In the genomic region with DNA sequence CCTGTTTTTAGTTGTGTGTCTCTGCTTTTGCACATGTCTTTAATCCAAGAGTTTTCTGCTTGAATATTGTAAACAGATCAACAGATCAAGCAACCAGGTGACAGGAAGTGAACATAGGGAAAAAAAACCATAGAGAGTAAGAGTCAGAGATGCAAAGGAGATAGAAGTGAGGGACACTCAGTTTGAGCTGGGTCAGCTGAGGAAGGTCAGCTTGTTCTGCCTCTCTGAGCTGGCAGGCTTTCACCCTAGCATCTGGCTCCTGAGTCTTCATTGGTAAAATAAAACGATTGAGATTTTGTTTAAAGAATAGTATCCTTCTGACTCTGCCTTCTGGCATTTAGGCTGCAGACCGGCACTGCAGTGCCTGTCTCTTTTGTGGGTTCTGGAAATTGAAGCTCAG, we compare ENCODE assay signal across 18 mouse cellular contexts. TPM values are rescaled to one million over a fixed set of nuclear protein-coding genes. Genes with fewer than 3 reads are reported as not detected.
DNase-seq lines count a peak whose midpoint lies in the region; TF ChIP-seq lines count a peak whose summit lies in the region.
"Had no signal": no experiment of that assay in that cellular context is flagged by ENCODE, and none has a peak within 500 bp of the region (broad histone marks: within the 10 kb centered on the region; RNA-seq: fewer than 3 reads in every experiment).

No protein-coding gene starts in this region.

- H3K4me3 ChIP-seq in layer of hippocampus, adult 2 months: no peak overlapping the region
- H3K4me3 ChIP-seq: forebrain, embryonic 10.5 days; forebrain, embryonic 13.5 days; gastrocnemius, adult 2 months; hindbrain, embryonic 12.5 days; hindbrain, embryonic 15.5 days had no signal

- no peak for TF ChIP-seq CTCF in layer of hippocampus, adult 2 months (conservative IDR thresholded peaks at IDR 0.05)

- 0 out of 2 replicates have a peak overlapping the region, but pooled peaks have one; percentile 39 for H3K27ac ChIP-seq in layer of hippocampus, adult 2 months
- H3K27ac ChIP-seq: forebrain, embryonic 10.5 days; forebrain, embryonic 13.5 days; gastrocnemius, adult 2 months; hindbrain, embryonic 12.5 days; hindbrain, embryonic 15.5 days had no signal

- peak; percentile 26 to 58 for DNase-seq in adrenal gland, adult (ENCODE audit: inconsistent age in 2 of 2, low spot score in 1 of 2)
- DNase-seq in adrenal gland, postnatal 25 days: no peak
- DNase-seq in adrenal gland, postnatal 36 days: peak; percentile 16 to 22
- DNase-seq in adrenal gland, adult 18-20 months (ENCODE audit: low spot score in 2 of 2): no peak
- no peak for DNase-seq in layer of hippocampus, adult 2 months (ENCODE audit: low spot score in 2 of 2)
- DNase-seq in layer of hippocampus, postnatal 36 days: no peak
- peak; percentile 28 for DNase-seq in brain, adult 2 months (ENCODE audit: low read depth, low spot score)
- DNase-seq: cerebellum, adult 8-10 months; cerebellum, postnatal 10 days; cerebellum, postnatal 36 days; forebrain, postnatal 0 days; gastrocnemius, adult 2 months; gastrocnemius, postnatal 14 days; heart, adult 11 months had no signal

RNA-seq across cellular contexts. Expression of gene Ylpm1, which starts 14.4 kb away (rescaled TPM):
- 63.0 and 66.6 TPM in 2 replicates for total RNA-seq in adrenal gland, postnatal 25 days (2021)
- total RNA-seq in adrenal gland, postnatal 36 days (2021): 10 to 100 TPM; 48.5 to 52.1 TPM
- 10 to 100 TPM; 39.4 to 46.1 TPM for total RNA-seq in adrenal gland, adult 18-20 months (2021)
- total RNA-seq in layer of hippocampus, adult 2 months (2021): 100 to 1,000 TPM; 129 to 146 TPM
- total RNA-seq in layer of hippocampus, postnatal 36 days (2021): 100 to 1,000 TPM; 122 to 143 TPM

RNA-seq across cellular contexts. Expression of gene Arel1, which starts 39.8 kb away (rescaled TPM):
- 30.9 and 37.3 TPM in 2 replicates for total RNA-seq in adrenal gland, postnatal 25 days (2021)
- 10 to 100 TPM; 34.9 to 36.4 TPM for total RNA-seq in adrenal gland, postnatal 36 days (2021)
- 10 to 100 TPM; 32.0 to 33.0 TPM for total RNA-seq in adrenal gland, adult 18-20 months (2021)
- 100 to 1,000 TPM; 108 to 115 TPM for total RNA-seq in layer of hippocampus, adult 2 months (2021)
- 100 to 1,000 TPM; 104 to 110 TPM for total RNA-seq in layer of hippocampus, postnatal 36 days (2021)

RNA-seq across cellular contexts. Expression of gene Fcf1, which starts 39.8 kb away (rescaled TPM):
- 94.7 and 95.8 TPM in 2 replicates for total RNA-seq in adrenal gland, postnatal 25 days (2021)
- 10 to 100 TPM; 87.4 to 99.4 TPM for total RNA-seq in adrenal gland, postnatal 36 days (2021)
- 10 to 100 TPM; 83.5 to 86.1 TPM for total RNA-seq in adrenal gland, adult 18-20 months (2021)
- total RNA-seq in layer of hippocampus, adult 2 months (2021): 10 to 100 TPM; 33.8 to 34.7 TPM
- total RNA-seq in layer of hippocampus, postnatal 36 days (2021): 10 to 100 TPM; 34.9 to 37.3 TPM

Comparison
In these comparisons a context has a peak if more than half of its experiments do, and no peak if none do; other contexts are left out.
1. DNase-seq: peak in adrenal gland, adult (2 of 2), adrenal gland, postnatal 36 days (2 of 2) and brain, adult 2 months (single experiment); none in adrenal gland, postnatal 25 days (single experiment), adrenal gland, adult 18-20 months (0 of 2), layer of hippocampus, adult 2 months (0 of 2) and layer of hippocampus, postnatal 36 days (0 of 2).